Mouse (Mus musculus) cerebellum, adult (tissue): ENCODE measurements around the gene Gm20937.
"Not testable (repeated sequence)": the region's sequence is repeated elsewhere in the genome, so short reads cannot be mapped to it uniquely, and the experiment has no call there.

Source experiments
- ATAC-seq: cut with Nextera tagmentation; 2 replicates; pipeline ENCODE4 v1.9.2; 2017; ENCODE audit warnings: mild to moderate bottlenecking, moderate library complexity, mixed read lengths; ENCODE audit not compliant: insufficient number of reproducible peaks, low FRiP score, low TSS enrichment

Gene Gm20937

DNA sequence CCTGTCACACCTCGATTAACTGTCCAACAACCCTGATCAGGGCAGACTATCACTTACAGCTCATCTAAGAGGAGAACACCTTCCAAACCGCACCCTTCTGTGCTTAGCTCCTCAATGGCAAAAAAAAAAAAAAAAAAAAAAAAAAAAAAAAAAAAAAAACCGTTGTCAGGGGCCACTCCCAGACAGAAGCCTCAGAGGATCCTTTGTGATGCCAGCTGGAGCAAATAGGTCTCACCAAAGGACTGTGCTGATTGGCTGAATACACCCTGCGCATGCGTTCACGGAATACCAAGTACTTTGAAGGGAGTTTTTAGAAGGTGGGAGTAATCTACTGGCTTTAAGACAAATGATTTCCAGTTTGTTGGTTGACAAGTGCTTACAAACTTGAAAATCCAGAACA lies at the start of gene Gm20937:
Gene Gm20937 (minus strand): TSS at position 101 of the 400 bp plus-strand sequence.
- not testable (repeated sequence) for ATAC-seq
